Mouse (Mus musculus) testis, postnatal 14 days (tissue): Measurements from ENCODE around the gene Fgfr2.

Source experiments
- DNase-seq: peaks from one replicate; pipeline ENCODE4 v3.0.0; 2021; ENCODE audit warnings: low spot score

Fgfr2 gene

DNA sequence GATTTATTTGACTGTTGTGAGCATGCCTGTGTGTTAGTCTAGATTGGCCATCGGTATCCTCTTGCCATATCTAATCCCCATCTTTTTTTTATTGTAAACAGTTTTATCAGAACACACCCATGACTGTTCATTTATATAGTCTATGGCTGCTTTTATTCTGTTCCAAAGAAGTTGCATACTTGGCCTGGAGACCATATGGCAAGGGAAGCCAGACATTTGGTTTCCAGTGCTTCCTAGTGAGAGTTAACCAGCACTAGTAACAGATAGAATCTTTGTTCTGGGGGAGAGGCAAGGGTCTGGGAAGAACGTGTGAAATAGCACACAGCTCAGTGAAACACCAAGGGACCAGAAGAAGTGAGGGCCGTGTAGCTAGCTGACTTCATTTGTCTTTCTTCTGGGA lies 2153.6 kb downstream of the Fgfr2 start:
- DNase-seq: no peak

DNA sequence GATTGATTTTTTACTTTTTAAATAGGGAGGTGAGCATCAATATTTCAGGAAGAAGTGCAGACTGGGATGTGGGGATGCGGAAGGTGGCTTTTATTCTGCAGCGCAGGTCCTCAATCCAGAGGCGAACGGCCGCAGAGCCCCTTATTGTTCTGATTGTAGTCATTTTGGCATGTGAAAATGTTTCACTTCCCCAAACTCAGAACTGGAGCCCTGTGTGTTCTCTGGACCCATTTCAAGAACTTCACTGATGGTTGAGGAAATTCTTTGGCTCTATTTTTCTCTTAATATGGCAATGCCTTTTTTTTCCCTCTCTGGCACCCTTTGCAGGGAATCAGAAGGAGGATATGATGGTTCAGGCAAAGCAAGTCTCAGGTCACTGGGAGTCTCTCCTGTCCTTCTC lies 2154.1 kb downstream of the Fgfr2 start:
- no peak for DNase-seq

DNA sequence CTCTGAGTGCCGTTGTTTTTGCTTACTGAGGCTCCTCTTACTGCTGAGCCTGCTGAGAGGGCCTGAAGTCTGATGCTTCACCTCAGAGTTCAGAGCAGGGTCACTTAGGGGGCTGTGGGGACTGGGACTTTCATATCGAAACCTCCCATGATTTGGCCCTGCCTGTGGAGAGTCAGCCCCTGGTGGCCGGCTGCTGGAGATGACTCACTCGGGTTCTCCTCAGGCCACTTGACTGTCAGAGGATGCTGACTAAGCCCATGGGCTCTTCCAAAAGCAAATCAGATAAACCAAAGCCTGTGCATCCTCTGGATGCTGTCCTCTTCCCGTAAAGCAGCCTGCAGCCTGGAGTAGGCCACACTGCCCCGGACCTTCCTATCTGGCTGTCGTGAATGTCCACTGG lies 2154.6 kb downstream of the Fgfr2 start:
- no peak for DNase-seq

DNA sequence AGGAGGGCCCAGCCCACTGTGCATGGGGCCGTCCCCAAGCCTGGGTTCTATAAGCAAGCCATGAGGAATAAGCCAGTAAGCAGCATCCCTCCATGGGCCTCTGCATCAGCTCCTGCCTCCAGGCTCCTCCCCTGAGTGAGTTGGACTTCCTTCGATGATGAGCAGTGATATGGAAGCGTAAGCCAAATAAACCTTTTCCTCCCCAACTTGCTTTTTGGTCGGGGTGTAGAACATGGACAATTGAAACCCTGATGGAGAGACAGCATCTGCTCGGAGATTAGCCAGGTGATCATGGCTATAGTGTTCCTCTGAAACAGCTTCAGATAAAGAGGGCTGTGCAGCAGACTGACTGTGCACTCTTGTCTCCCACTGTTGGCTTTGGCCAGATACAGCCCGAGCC lies 2155.2 kb downstream of the Fgfr2 start:
- no peak for DNase-seq

DNA sequence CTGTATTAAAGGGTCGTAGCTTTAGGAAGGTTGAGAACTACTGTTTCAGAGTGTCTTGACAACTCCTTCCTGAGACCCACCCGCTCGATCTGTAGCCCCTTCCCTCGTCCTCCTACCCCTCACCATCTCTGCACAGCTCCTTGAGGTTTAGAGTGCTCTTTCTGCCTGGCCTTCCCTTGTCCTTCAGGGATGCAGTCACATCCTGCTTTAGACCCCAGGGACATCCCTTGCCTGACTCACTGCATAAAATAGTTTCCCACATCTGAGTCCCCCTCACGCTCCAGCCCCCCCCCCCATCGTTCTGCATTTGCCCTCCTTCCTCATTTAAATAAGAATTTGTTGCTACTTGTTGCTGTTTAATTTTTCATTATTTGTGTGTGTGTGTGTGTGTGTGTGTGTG lies 2156.3 kb downstream of the Fgfr2 start:
- DNase-seq: no peak

DNA sequence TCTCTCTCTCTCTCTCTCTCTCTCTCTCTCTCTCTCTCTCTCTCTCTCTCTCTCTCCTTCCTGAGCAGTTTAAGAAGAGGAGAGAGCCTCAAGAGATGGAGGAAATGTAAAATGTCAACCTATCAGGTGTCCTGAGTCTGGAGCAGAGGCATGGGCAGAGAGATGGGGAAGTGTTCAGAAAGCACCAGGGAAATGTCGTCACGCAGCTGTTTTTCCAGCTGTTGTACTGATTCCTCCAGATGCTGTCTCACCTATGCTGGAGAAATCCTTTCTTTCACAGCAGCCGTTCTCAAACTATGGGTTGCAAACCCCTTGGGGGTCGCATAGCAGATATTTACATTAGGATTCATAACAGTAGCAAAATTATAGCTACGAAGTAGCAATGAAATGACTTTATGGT lies 2156.7 kb downstream of the Fgfr2 start:
- no peak for DNase-seq

DNA sequence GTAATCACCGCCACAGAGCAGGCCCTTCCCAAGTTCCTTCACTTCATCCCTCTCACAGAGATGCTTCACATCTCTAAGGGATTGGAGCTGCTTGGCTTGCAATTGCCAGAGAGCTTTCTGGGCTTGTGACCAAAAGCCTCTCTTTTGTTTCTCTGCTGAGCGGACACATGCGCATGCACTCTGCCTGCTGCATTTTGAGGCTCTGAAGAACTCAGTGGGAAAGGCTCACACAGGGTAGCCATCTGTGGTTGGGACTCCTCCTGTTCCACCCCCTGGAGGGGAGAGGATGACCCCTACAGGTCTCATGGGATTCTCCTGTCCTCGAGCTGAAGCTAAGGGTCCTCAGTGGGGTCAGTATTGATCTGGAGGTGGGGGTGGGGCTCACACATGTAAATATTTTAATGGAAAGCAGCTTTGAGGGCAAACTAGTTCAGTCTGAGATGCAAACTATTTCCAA lies 2157.2 kb downstream of the Fgfr2 start:
- DNase-seq: peak; percentile 56

DNA sequence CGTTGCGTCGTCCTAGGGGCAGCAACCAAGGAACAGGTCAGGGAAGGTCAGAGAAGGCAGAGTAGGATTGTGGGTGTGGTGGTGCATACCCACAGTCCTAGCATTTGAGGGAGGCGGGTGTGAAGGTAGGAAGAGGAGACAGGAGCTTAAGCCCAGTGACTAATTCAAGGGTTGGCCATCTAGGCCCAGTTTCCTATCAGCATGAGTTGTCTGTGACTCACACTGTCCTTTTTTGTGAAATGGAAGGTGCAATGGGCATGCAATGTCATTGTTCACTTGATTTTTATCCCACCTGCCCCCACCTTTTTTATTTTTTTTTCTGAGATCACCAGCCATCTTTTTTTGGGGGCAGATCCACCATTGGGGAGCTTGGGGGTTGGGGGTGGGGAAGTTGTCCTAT lies 2157.8 kb downstream of the Fgfr2 start:
- DNase-seq: no peak

DNA sequence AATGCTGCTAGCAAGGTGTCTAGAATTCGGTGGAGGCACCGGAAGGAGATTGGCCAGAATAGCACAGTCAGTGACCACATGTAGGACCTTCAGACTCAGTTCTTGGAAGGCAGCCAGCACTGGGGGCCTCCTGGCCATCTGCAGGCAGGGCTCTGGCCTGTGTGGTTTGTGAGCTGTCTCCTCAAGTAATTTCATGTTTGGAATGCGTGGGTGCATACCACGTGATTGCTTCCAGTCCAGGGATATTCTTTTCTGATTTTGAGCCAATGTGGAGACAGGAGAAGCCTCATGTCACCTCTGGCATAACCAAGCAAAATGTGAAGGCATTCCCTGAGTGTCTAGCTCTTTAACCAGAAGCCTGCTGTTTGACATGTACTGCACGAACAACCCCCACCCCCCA lies 2158.5 kb downstream of the Fgfr2 start:
- peak; percentile 63 for DNase-seq

DNA sequence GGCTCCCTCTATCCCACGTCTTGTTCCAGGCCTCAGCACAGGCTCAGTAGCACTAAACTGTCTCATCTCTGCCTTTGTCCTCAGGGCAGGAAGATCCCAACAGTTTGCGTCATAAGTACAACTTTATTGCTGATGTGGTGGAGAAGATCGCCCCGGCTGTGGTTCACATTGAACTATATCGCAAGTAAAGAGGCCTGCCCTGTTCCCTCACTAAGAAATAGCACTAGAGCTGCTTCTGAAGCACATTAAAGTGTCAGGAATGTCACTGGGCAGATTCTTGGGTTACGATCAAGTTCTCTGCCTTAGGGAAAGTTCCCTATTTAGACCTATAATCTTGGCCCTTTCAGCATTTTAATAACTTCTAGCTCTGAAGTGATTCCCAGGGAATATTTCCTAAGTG lies 2161.7 kb downstream of the Fgfr2 start:
- no peak for DNase-seq

DNA sequence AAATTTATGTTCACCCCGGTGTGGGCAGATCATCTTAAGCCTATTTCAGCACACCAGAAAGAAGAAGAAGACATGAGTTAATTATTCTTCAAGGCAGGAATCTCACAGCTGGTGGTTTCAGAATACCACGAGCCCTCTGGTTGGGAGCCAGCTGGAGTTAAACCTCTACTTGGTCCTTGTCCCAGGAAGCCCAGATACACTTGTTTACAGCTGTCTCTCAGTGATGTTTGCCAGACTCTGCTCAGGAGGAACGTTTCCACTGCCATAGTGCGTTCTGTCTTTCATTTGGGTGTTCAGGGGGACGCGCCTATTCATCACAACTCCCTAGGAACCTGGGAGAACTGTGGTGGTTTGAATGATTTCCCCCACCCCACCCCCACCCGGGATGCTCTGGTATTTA lies 2163.3 kb downstream of the Fgfr2 start:
- DNase-seq: peak; percentile 64

DNA sequence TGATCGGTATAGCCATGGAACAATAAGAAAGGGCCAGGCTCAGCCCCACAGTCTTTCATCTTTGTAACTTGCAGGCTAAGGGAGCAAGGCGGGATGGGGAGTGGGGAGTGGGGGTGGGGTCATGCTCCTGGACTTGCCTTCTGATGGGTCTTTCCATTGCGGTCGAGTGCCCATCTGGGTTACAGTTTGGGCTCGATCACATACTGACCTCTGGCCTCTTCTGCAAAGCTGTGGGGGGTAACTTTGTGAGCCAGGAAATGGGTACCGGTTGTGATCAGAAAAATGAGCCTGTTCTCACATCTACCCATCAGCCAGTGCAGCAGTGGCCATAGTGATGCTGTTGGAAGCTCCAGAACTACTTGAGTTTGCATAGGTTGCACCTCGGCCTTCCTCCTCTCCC lies 2164.6 kb downstream of the Fgfr2 start:
- DNase-seq: no peak

DNA sequence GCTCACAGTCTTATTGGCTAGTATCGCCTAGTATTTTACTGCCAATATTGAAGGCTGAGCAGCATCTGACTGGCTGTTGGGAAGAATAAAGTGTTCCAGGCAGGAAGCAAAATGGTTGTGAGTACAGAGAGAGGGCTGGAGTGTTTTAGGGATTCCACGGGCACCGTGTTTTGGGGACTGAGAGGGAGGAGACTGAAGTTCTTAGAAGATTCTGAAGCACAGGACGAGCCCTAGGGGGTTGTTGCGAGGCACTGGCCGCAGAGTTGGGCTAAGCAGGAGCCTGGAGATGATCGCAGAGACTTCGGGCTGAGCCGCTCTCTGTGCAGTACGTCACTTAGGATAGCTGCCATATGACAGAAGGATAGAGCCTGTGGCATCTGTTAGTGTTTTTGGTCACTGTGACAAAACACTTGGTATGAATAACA lies 2169.0 kb downstream of the Fgfr2 start:
- DNase-seq: no peak

DNA sequence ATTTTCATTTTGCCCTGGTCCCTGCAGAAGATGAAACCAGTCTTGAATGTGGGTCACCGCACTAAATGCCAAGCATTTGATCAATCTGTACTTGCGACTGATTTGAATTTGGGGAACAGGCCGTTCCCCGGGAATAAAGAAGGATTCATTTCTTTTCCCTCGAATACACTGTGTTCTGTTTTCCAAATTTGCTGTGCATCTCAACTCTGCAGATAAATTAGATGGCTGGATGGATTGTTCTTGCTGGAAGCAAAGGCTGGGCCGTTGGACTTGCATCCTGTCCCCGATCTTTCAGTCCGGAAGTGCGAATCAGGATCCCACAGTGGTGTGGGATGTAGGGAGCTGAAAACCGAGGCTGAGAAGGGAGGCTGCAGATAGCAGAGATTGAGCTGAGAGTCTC lies 2169.8 kb downstream of the Fgfr2 start:
- no peak for DNase-seq

DNA sequence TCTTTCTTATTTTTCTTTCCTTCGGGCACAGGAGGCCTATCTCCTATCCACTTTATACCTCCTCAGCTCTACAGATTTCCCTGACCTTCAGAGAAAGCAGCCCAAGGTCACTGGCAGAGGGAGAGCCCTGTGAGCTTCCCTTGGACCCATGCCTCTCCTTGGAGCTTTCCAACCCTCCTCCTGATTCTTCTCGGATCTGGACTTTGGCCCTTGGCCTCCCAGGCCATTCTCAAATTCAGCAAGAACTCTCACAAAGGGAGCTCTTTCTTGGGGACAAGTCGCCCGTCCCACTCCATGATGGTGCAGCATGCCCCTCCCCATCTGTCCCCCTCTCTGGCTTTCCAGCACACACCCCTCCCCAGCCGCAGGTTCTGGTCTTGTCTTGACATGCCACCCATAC lies 2172.1 kb downstream of the Fgfr2 start:
- DNase-seq: peak; percentile 59

DNA sequence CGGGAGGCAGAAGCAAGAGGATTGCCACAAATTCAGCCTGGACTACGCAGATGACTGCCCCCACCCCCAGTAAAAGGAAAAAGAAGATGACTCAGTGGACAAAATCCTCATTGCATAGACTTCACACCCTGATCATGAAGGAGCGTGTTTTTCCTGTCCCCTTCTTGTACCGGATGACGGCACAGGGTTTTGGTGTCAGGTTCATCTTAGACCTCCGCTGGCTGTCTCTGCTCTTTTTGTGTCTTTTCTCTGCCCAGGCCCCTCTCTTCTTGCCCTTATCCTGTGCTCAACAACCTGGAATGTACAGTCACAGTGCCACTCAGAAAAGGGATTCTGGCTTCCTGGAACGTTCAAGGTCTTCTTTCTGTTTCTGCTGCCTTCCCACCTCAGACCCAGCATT lies 2172.7 kb downstream of the Fgfr2 start:
- no peak for DNase-seq

DNA sequence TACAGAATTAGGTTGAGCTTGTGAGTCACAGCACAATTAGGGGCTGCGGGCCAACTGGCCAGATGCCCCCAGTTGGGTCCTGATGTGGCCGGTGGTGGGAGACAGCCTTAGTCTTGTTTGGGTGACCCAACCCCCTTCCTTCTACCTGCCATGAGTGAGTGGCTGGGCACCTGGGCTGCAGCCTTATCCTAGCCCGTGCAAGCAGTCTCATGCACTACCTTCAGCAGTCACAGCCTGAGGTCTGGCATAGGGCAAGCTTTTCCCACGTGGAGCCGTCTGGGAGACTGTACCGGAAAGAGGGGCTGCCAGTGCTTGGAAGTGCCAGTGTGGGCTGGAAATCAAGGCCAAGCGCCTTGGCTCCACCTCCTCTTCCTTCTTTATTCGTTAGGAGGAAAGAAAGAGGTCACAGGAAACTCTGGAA lies 2173.8 kb downstream of the Fgfr2 start:
- DNase-seq: no peak

DNA sequence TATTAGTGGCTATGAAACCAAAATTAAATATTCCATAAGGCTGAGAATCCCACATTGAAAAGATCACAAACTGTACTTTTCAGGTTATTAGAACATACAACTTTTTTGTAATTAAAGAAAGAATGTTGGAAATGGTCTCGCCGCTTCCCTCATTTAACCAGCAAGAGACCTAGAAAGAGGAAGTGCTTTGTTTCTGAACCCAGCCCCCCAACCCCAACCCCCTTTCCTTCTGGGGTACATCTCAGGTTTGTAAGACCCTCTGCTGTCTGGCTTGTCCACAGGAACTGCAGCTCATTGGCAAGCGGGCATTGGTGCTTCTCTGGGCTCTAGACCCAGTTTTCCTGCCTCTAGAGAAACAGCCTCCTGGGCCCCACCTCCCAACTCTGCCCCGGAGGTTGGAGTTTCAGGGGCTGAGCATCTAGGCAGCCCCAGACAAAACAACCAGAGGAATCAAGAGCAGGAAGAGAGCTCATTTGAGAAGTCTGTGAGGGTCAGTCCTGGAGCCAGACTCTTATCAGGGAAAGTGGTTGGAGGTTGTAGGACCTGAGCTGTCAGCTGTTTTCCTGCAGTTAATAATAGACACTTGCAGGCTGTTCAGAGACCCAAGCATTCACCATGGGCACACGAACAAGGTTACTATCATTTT lies 2174.5 kb downstream of the Fgfr2 start:
- no peak for DNase-seq

DNA sequence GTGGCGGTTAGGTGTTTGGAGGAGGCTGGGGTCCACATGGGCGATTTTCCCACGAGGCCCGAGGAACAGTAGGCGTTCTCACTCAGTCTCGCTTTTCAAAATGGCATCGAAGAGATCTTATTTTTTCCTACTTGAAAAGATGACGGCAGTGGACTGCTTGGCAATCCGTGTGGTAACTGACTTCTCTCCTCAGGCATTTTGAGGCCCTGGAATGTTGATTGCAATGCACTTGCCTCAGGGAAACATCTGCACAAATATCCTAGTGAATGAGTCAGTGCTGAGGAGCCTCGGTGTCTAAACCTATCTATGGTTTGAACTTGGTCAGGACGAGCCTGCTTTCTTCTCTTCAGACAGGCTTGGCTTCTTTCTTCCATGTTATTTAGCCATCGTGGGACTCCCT lies 2176.8 kb downstream of the Fgfr2 start:
- no peak for DNase-seq

DNA sequence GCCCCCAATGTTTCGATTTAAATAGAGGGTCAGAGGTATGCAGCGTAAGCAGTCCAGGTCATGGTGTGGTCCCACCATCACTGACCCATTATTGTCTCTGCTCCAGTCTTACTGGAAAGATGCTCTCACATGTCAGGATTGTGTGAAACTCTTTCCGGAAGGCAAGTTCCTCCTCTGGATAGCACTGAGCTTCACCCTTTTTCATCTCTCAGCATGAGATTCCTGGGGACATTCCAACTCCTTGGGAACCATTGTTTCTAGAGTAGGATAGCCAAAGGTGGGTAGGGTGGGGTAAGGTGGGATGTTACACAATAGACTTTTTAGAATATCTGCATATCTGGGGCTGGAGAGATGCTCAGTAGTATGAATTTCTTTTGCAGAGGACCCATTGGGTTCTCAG lies 2177.4 kb downstream of the Fgfr2 start:
- DNase-seq: no peak

DNA sequence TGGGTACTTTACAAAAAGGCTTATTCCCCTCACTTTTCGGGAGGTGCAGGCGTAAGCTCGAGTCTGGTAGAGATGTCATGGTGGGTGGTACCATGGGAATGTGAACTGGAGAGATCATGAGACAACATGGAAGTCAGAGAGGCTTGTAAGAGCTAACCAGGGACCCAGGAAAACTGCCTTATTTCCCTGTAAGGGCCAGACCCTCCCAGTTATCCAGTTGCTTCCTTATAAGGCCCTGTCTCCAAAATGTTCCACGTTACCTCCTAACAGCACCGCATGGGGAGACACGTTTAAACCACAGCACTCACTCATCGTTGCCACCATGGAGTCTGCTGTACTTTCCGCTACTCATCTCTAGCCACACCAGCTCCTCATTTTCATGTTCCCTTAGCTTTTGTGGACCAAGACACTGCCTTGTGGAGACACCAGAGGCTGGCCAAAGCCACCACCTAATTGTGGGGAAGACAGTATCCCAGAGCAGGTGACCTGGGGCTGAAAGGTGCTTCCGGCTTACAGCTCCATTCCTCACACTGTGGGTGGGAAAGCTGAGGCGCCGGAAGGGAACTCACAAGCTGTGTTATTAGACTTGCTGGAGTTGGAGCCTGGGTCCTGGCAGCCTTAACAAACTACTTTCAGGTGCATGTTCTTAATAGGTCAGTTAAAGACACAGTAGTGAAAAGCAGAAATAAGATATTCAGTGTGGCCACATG lies 2178.2 kb downstream of the Fgfr2 start:
- DNase-seq: no peak

DNA sequence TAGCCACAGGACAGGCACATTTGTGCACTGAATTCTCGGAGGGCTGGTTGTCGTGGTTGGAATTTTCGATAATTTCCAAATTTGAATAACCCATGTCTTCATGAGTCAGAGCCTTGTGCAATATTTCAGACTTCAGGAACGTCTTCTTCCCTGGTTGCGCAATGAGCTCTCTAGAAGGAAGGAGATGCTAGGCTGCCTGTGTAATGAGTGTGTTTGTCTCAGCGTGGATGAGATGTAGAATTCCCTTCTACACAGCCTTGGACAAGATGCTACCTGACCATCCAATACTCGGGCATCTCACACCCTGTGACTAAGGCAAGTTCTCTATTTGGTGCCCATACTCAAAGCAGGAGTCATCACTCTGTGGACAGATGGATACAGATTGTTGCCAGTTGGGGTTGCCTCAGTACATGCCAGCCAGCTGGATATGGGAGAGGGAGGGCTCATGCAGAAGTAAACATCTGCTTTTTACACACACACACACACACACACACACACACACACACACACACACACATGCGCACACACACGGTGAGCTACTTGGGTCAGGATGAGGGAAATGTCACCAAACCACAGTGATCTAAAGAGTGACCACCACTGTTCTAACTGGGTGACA lies 2179.8 kb downstream of the Fgfr2 start:
- DNase-seq: no peak

DNA sequence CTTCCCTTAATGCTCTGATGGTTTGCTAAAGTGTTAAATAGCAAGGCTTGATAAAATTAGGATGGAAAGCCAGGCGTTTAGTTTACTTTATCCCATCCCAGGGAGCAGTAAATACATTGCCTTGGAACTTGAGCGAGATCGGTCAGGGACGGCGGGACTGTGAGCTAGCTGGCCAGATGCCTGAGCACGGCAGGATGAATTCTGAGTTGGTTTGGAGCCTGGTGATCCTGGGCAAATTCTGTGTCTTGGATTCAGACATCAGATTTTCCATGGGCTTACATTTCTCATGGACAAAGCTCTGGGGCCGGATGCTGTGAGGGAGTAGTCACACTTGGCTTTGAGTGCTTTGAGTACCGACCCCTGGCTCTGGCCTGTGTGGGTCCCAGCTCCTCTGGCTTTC lies 2182.4 kb downstream of the Fgfr2 start:
- no peak for DNase-seq

DNA sequence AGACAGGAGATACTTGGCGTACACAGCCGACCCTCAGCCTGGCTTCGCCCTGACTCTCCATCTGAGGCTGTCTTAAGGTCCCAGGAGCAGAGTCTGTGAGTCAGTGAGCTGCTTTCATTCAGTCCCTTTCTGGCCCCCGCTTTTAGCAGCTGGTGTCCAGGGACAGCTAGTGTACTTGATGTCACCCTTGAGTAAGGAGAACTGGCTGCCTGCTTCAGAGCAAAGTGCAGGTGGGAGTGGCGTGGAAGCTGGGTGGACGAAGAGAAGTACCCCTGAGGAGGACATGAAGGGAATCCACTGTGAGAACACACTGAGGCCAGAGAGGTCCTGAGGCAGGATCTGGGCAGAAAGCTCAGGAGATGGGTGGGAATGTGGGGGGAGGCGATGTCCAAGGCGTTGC lies 2184.3 kb downstream of the Fgfr2 start:
- DNase-seq: no peak
